Mouse (Mus musculus) heart, embryonic 11.5 days (tissue): Measurements from ENCODE around the gene L3mbtl2. TPM values are rescaled to one million over a fixed set of nuclear protein-coding genes. Genes with fewer than 3 reads are reported as not detected.
A peak's percentile ranks its signal among the peaks of the same experiment; 100 is the strongest.

Experiments used
- ATAC-seq: fragments of 200-750 bp; cut with Nextera tagmentation; replicated peaks from 2 replicates; pipeline ENCODE4 v1.8.0; 2017; ENCODE audit warnings: moderate library complexity; ENCODE audit not compliant: insufficient number of reproducible peaks, low FRiP score, low TSS enrichment
- H3K27ac ChIP-seq: fragments of 300-500 bp; sonication (generic); 2 replicates; pipeline ENCODE4 v1.5.1; 2014; ENCODE audit warnings: mild to moderate bottlenecking, low read depth, low read length
- H3K27me3 ChIP-seq: fragments of 300-500 bp; sonication (generic); 2 replicates; pipeline ENCODE4 v1.6.1; 2014; ENCODE audit warnings: mild to moderate bottlenecking, low read length, mixed read lengths; ENCODE audit not compliant: control insufficient read depth, insufficient read depth
- H3K36me3 ChIP-seq: fragments of 300-500 bp; sonication (generic); 2 replicates; pipeline ENCODE4 v1.6.1; 2014; ENCODE audit warnings: mild to moderate bottlenecking, low read length, moderate library complexity, mixed read lengths; ENCODE audit not compliant: control insufficient read depth, insufficient read depth
- H3K4me1 ChIP-seq: fragments of 300-500 bp; sonication (generic); 2 replicates; pipeline ENCODE4 v1.6.1; 2014; ENCODE audit warnings: low read length; ENCODE audit not compliant: control insufficient read depth, insufficient read depth
- H3K4me2 ChIP-seq: fragments of 300-500 bp; sonication (generic); 2 replicates; pipeline ENCODE4 v1.6.1; 2014; ENCODE audit warnings: mild to moderate bottlenecking, moderate library complexity
- H3K4me3 ChIP-seq: fragments of 300-500 bp; sonication (generic); 2 replicates; pipeline ENCODE4 v1.5.1; 2014; ENCODE audit warnings: low read depth, low read length
- H3K9ac ChIP-seq: fragments of 300-500 bp; sonication (generic); 2 replicates; pipeline ENCODE4 v1.6.1; 2014; ENCODE audit warnings: mild to moderate bottlenecking, low read depth, low read length, moderate library complexity
- H3K9me3 ChIP-seq: fragments of 300-500 bp; sonication (generic); replicated peaks from 2 replicates; pipeline ENCODE4 v1.6.1; 2016; ENCODE audit warnings: low read length; ENCODE audit not compliant: control insufficient read depth
- WGBS: fragments of 180-500 bp; shearing (Covaris S2); extraction: QIAGEN DNeasy Blood & Tissue Kit; methylation state at CpG from one replicate; pipeline ENCODE4 v1.1.7; 2014; ENCODE audit not compliant: insufficient replicate concordance; 5-methylcytosine and 5-hydroxymethylcytosine counted together
- polyA plus RNA-seq: library from polyadenylated mRNA; unstranded; fragments of >200 nt; fragmentation: Nextera tagmentation; extraction: Ambion mirVana; gene quantifications from 2 replicates; pipeline ENCODE4 v1.2.1, GENCODE M21; 2014

L3mbtl2 gene
- polyA plus RNA-seq, 1 experiment from 2014 or later, result 17.7 TPM

GRCm38 (mm10) chr15:81718336-81719138 lies 54.8 kb downstream of the L3mbtl2 start:
- WGBS, result 95% methylated on average over 9 of the region's 9 CpGs
- Histone ChIP-seq H3K9me3 (no peaks in the 10 kb centered on the region), H3K27me3 (no peaks in the 10 kb centered on the region), H3K4me1 (no peaks in the 10 kb centered on the region), H3K4me2 (no peak overlapping the region), H3K4me3 (no peak overlapping the region), H3K36me3 (peaks cover 60% of the 10 kb centered on the region), H3K27ac (no peak overlapping the region), H3K9ac (no peak overlapping the region)
- no peak for ATAC-seq

GRCm38 (mm10) chr15:81719139-81719531 lies 55.4 kb downstream of the L3mbtl2 start:
- peaks cover 59% of the 10 kb centered on the region for H3K36me3 ChIP-seq
- no peaks in the 10 kb centered on the region for H3K4me1 ChIP-seq
- ATAC-seq, result no peak
- no peak overlapping the region for H3K4me2 ChIP-seq
- H3K27me3 ChIP-seq, result no peaks in the 10 kb centered on the region
- no peak overlapping the region for H3K9ac ChIP-seq
- WGBS, result 88% methylated on average over 6 of the region's 6 CpGs
- H3K4me3 ChIP-seq, result no peak overlapping the region
- no peaks in the 10 kb centered on the region for H3K9me3 ChIP-seq
- H3K27ac ChIP-seq, result no peak overlapping the region

GRCm38 (mm10) chr15:81722361-81722760 lies 58.7 kb downstream of the L3mbtl2 start:
- no peaks in the 10 kb centered on the region for H3K4me1 ChIP-seq
- H3K9me3 ChIP-seq, result no peaks in the 10 kb centered on the region
- 93% methylated on average over 5 of the region's 5 CpGs for WGBS
- H3K4me2 ChIP-seq, result no peak overlapping the region
- H3K9ac ChIP-seq, result no peak overlapping the region
- H3K27ac ChIP-seq, result no peak overlapping the region
- H3K27me3 ChIP-seq, result no peaks in the 10 kb centered on the region
- H3K36me3 ChIP-seq, result peaks cover 49% of the 10 kb centered on the region
- no peak for ATAC-seq
- H3K4me3 ChIP-seq, result no peak overlapping the region

DNA sequence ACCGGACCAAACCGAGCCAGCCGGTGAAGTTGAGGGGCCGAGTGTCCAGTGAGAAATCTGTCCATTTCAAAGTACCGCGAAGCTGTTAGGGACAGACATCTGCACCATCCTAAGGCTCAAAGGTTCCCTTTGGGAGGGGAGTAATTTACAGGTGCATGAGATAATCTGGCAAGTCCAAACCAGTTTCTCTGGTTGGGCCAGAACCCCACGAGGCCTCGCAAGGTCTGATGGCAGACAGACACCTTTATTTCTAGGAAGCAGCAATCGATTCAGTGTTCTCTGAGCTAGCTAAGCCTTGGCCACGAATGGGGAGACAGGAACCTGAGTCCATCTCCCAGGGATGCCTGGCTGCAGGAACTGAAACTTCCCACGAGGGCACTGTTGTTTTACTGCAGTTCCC lies 60.0 kb downstream of the L3mbtl2 start:
- 90% methylated on average over 11 of the region's 11 CpGs for WGBS
- H3K4me2 ChIP-seq, result no peak overlapping the region
- no peak overlapping the region for H3K27ac ChIP-seq
- H3K9me3 ChIP-seq, result no peaks in the 10 kb centered on the region
- no peak overlapping the region for H3K4me3 ChIP-seq
- peaks cover 11% of the 10 kb centered on the region for H3K4me1 ChIP-seq
- peaks cover 41% of the 10 kb centered on the region for H3K36me3 ChIP-seq
- H3K27me3 ChIP-seq, result no peaks in the 10 kb centered on the region
- H3K9ac ChIP-seq, result no peak overlapping the region
- no peak for ATAC-seq

DNA sequence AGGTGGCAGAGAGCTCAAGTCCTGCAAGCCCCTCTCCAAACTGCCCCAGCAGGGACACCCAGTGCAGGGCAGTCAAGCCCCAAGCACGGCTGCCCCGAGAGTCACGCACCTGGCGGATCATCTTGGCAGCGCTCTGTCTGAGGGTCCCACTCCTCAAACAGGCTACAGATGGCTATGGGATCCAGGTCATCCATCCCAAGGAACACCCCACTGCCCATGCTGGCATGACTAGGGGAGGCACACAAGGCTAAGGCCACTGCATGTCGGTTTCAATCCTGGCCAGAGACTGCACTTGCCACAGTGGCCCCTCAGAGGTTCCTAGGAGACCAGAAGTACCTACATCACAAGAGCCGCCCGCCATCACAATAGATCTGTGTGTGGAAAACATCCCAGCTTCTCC lies 62.3 kb downstream of the L3mbtl2 start:
- Histone ChIP-seq H3K9me3 (no peaks in the 10 kb centered on the region), H3K36me3 (peaks cover 27% of the 10 kb centered on the region), H3K4me3 (no peak overlapping the region), H3K4me1 (peaks cover 14% of the 10 kb centered on the region), H3K27me3 (no peaks in the 10 kb centered on the region), H3K9ac (no peak overlapping the region), H3K27ac (no peak overlapping the region), H3K4me2 (no peak overlapping the region)
- ATAC-seq, result no peak
- 94% methylated on average over 8 of the region's 8 CpGs for WGBS

DNA sequence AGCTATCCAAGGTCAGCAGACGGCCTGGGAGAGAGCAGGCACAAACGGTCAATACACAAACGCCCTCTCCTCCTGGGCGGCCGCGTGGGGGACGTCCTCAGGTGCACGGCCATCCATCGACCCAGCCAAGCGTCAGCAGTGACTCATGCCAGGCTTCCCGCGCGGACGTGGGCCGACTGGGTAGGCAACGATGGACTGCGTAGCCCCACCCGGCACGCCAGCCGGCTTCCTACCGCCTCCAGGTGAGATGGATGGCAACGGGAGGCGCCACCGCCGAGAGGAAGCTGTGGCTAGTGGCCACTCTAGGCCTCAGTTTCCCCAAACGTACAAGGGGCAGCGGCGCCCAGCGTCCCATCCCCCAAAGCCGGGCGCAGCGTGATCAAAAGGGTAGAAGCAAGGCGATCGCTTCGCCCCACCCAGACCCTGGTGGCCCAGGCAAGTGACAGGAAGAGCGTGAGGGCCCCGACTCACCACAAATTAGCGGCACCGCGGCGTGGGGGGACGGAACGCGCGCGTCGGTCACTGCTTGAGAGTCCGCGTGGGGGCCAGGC lies 65.6 kb downstream of the L3mbtl2 start:
- under 1% methylated on average over 49 of the region's 49 CpGs for WGBS
- peak; percentile 48 for ATAC-seq

GRCm38 (mm10) chr15:81729792-81730635 lies 66.3 kb downstream of the L3mbtl2 start:
- WGBS, result 5% methylated on average over 41 of the region's 41 CpGs
- Histone ChIP-seq H3K9me3 (no peaks in the 10 kb centered on the region), H3K9ac (peak overlapping the region; percentile 92), H3K27me3 (no peaks in the 10 kb centered on the region), H3K4me1 (peaks cover 14% of the 10 kb centered on the region), H3K36me3 (0 out of 2 replicates have a peak, but pooled peaks cover 6% of the 10 kb centered on the region), H3K4me3 (peak overlapping the region; percentile 76), H3K4me2 (peak overlapping the region; percentile 89), H3K27ac (peak overlapping the region; percentile 11; the same call in 1 of the 2 replicates)
- peak; percentile 94 for ATAC-seq

More for the DNA sequence above, 65.6 kb downstream of the L3mbtl2 start:
- H3K4me1 ChIP-seq, result peaks cover 14% of the 10 kb centered on the region
- no peaks in the 10 kb centered on the region for H3K27me3 ChIP-seq
- peak overlapping the region; percentile 92 for H3K9ac ChIP-seq
- no peaks in the 10 kb centered on the region for H3K9me3 ChIP-seq
- peak overlapping the region; percentile 11; the same call in 1 of the 2 replicates for H3K27ac ChIP-seq
- H3K4me3 ChIP-seq, result peak overlapping the region; percentile 76
- H3K4me2 ChIP-seq, result peak overlapping the region; percentile 89
- H3K36me3 ChIP-seq, result 0 out of 2 replicates have a peak, but pooled peaks cover 6% of the 10 kb centered on the region

DNA sequence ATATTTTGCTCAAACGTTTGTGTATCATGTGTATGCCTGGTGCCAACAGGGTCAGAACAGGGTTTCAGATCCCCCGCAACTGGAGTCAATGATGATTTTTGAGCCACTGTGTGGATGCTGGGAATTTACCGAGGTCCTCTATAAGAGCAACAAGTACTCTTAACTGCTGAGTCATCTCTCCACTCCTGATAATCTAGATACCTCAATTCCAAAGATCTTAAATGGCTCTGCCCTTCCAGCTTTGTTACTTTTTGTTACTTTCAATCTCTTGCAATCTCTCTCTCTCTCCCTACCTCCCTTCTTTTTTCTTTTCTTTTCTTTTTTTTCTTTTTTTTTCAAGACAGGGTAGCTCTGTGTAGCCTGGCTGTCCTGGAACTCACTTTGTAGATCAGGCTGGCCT lies 71.4 kb downstream of the L3mbtl2 start:
- no peak overlapping the region for H3K4me2 ChIP-seq
- no peak overlapping the region for H3K4me3 ChIP-seq
- no peak for ATAC-seq
- H3K9ac ChIP-seq, result no peak overlapping the region
- H3K27ac ChIP-seq, result no peak overlapping the region
- H3K27me3 ChIP-seq, result no peaks in the 10 kb centered on the region
- H3K36me3 ChIP-seq, result no peaks in the 10 kb centered on the region
- H3K4me1 ChIP-seq, result no peaks in the 10 kb centered on the region
- no peaks in the 10 kb centered on the region for H3K9me3 ChIP-seq
- 51% methylated on average over 3 of the region's 3 CpGs for WGBS
